Mouse (Mus musculus): ENCODE measurements around the gene Morn3.

Gene Morn3

DNA sequence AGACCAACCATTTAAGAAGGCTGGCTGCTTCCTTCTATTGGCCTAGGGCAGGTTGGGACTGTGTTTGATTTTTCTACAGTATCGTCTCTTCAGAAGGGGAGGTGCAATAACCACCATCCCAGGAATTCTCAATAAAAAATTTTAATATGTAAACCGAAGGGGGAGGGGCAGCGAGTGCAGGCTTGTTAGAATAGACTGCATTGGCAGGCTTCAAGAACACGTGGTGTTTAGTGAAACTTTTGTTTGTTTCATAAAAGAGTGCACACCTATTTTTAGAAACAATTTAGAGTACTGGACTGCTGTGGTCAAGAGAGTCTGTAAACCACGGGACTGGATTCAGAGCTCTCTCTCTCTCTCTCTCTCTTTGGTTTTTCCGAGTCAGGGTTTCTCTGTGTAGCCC, 23.8 kb downstream of the Morn3 start:
- no peak for DNase-seq (ENCODE audit: low spot score)

DNA sequence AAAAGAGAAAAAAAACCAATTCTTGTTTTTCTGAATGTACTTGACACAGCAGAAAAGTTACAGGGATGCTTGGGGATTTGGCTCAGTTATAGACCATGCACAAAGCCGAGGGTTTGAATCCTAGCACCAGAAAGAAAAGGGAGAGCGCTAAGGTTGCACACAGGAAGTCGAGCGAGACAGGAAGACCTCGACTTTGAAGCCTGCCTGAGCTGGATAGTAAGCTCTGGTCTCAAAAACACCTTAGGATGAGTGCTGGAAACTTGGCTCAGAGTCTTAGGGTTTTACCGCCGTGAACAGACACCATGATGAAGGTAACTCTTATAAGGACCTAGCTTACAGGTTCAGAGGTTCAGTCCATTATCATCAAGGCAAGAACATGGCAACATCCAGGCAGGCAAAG, 25.4 kb downstream of the Morn3 start:
- DNase-seq (ENCODE audit: low spot score), result no peak

DNA sequence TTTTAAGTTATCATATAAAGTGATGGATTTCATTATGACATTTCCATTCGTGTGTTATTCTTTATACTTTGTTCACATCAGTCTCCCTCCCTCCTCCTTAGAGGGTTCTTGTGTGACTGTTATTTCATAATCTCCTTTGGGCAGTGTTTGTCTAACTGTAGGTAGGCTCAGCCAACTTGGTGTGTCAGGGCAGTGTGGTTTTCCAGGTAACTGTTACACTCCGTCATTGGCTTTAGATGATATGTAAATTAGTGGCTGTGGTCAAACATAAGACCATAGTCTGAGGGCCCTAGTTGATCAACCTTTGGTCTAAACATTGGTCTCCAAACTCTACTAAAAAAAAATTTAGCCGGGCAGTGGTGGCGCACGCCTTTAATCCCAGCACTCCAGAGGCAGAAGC, 26.4 kb downstream of the Morn3 start:
- no peak for DNase-seq (ENCODE audit: low spot score)

DNA sequence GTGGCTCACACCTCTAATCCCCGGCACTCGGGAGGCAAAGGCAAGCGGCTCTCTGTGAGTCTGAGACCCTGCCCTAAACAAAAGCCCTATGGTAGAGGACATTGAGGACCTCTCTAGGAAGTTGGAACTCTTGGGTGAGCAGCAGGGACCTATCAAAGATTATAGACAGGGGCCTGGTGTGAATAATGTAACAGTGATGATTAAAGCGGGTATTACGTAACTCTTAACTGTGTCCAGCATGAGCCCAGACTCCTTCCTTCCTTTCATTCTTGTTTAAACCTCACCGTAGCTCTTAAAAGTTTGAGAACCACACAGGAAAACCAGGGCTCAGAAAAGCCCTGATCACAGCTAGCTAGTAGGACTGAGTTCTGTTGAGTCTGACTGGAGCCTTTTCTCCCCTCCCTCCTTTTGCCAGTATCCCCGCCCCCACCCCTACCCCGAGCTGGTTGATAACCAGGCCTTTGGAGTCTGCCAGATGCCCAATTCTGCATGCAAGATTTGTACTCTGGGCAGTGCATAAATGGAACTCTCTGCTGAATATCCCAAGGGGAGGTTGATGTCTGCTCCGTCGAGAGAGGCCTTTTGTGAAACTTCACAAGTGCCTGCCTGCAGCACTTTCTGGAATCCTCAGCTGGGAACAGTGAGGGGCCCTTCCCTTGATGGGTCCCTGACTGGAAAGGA, 27.3 kb downstream of the Morn3 start:
- no peak for DNase-seq (ENCODE audit: low spot score)

DNA sequence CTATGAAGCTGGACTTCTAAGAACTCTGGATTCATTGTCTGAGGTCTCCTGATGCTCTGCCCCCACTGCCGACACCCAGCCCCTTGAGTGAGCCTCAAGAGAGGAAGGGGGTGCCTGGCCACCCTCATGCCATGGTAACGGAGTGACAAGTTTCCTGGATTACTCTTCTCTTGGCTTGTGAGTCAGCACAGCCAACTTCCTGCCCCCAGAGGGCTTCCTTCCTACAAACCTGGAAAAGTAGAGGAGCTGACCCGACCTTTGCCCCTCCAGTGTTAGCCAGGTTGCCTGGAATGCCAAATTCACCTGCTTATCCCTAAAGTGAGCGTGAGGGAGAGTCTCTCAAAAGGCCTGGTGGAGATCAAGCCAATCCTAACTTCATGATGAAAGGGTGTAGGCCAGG, 29.3 kb downstream of the Morn3 start:
- no peak for DNase-seq (ENCODE audit: low spot score)

DNA sequence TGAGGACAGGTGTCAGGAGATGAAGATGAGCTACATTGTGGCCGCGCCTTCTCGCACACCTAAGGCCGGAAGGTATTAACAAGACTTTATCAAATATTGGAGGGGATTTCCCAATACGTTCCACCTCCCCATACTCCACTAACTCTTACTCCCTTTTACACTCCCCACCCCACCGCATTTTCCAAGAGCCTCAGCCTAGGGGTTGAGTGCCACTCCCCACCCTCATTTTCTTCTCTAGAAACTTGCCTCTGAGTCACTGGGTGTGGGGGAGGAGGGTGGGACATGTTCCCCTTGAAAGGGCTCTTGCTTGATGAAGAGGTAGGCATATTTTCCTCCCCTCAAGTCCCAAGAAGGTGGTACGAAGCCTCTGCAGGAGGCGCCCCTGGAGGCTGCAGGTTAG, 30.9 kb downstream of the Morn3 start:
- DNase-seq (ENCODE audit: low spot score), result peak; percentile 26

DNA sequence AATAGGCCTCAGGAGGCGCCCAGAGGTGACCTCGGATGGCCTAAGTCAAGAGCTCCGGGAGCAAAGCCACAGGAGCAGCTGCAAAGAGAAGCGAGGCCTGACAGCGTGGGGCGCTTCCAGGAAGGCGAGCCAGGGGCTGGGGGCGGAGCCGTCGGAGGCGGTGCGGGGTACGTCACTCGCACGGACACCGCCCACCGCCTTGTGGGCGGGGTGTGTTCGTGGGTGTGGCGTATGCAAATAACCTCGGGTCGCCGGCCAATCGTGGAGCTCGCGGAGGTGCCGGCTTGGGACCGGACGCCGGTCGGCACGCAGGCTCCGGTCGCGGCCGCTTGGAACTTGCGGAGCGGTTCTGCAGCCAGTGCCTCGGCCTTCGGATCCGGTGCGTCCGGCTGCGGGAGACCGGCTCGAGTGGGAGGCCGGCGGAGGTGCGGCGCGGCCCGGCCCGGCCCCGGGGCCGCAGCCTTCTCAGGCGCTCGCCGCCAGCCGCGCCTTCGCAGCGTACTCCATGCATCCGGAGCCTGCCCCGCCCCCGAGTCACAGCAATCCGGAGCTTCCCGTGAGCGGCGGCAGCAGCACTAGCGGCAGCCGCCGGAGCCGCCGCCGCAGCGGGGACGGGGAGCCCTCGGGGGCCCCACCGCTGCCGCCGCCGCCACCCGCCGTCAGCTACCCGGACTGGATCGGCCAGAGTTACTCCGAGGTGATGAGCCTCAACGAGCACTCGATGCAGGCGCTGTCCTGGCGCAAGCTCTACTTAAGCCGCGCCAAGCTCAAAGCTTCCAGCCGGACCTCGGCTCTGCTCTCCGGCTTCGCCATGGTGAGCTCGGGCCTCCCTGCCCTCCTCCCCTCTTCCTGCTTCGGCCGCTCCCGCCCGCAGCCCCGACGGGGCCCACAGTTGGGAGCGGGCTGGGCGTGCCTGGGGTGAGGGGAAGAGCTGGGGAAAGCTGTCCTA, 31.8 kb downstream of the Morn3 start, which contains the start of gene Orai1:
Orai1 (plus strand) TSS at position 322 of the 949 bp plus-strand sequence.
- peak; percentile 99 for DNase-seq (ENCODE audit: low spot score)

DNA sequence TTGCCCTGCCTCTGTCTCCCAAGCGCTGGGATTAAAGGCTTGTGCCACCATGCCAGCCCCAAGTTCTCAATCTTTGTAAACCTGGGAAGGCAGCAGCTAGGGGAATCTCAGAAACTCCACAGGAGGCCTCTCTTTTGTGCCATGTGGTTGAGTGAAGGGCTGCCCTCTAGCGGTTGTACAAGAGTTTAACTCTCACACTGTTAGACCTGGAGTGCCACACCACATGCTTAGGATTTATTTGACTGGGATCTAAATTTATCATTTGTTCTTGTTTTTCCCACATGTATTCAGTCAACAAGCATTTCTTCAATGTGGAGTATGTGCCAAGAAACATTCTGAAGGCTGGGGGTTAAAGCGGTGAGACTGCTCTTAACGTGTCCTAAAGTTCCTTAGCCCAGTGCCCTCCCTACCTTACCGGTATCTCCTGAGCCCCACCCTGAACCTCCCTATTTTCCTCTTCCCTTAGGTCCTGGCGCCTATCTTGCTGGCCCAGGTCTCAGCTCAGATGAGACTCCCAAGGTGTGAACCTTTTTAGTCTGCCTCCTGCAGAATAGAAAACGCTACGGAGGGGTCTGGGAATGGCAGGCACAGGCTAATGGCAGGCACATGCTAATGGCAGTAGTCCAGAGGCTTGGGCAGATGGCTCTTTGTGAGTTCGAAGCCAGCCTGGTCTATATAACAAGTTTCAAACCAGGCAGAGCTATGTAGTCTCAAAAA, 33.1 kb downstream of the Morn3 start:
- peak; percentile 51 for DNase-seq (ENCODE audit: low spot score)

DNA sequence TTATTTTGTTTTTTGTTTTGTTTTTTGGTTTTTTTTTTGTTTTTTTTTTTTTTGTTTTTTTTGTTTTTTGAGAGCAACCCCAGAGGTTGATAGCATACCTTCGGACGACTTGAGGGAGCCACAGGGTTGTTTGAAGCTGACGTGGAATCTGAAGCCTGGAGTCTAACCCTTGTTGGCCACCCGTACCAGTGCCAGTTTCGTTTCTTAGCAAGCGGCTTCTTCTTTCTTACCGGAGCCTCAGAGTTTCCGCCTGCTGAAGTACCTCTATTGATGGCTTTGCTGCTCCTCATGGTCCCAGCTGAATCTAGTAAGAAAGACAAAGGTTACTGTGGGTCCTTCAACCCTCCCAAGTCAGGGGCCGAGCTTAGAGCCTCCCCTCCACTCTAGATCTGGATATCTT, 35.1 kb downstream of the Morn3 start:
- no peak for DNase-seq (ENCODE audit: low spot score)

DNA sequence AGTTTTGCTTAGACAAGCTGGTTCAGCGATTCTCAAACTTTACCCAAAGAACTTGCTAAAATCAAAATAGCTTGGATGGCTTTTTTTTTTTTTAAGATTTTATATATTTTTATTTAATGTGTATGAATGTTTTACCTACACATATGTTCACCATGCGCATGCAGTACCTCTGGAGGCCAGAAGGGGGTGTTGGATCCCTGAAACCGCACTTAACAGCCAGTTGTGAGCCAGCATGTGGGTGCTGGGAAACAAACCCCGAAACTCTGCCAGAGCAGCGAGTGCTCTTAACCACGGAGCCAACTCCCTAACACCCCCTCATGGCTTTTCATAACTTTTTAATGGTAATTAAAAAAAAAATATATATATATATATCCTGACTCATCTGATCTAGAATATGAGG, 36.0 kb downstream of the Morn3 start:
- DNase-seq (ENCODE audit: low spot score), result no peak

DNA sequence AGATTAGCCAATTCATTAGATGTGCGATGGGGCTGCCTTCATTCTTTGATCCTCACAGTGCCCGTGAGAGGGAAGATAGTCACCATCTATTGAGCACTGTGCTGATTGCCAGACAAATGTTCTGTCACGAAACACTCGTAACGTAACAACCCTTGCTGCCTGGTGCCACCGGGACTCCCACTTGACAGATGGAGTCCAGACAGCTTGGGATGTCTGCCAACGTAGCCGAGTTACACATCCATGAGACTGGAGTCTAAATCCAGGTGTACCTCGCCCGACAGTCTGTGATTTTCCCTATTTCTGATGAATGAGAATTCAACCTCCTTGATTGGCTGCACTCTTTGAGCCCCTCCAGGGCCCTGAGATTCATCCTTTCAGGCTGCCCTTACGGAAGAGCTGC, 36.9 kb downstream of the Morn3 start:
- DNase-seq (ENCODE audit: low spot score), result no peak

DNA sequence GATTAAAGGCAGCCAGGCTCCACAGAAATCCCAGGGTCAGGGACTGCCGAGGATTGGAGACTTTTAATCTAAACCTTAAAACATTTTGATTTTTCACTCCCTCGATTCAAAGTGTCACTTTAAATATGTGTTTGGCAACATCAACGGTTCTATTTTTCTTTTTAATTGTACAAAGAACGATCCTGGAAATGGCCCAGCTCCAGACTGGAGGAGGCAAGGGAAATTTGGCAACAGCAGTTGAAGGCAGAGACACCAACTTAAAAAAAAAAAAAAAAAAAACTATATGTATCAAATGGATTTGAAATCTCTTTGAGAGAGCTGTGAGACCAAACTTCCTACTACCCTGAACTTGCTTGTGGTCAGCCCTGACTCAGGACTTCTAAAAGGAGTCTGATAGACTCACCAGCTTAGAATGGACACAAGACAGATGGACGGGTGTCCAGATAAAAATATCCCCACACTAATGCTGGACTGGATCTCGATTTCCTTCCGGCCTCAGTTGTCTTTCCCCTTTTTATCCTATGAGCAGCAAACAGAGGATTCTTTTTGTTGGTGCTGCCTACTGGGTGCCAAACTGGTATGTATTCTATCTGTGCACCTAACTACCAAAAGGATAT, 37.8 kb downstream of the Morn3 start:
- DNase-seq (ENCODE audit: low spot score), result no peak

DNA sequence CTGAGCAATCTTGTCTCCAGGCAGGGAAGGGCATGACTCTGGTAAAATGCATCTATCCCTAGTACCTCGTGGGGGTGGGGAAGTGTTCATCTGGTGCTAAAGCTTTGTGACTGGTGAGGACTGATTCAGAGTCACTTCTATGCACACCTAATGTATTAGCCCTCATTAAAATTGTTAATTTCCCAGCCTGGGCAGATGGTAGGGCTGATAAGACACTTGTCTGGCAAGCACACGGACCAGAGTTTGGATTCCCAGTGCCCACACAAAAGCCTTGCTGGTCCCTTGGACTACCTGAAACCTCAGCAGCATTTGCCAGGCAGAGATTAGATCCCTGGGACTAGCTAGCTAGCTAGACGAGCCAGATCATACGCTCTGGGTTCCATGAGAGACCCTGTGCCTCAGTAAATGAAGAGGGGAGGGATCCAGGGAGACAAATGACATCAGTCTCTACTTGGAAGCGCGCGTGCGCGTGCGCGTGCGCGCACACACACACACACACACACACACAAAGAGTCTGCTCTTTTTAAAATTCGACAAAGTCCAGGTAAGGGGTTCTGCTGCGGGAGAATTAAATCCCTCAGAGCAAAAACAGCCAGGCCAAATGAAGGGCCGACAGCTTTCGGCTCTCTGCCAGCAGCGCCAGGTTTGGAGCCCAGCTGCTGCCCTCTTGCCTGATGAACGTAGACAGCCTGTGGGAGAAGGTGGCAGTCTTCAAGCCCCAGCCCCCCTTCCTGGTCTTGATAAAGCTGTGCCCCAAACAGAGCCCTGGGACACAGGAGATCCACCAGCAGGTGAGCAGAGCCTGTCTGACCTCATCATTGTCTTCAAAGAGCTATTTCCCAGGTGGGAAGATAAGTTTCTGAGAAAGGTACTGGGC, 40.9 kb downstream of the Morn3 start:
- no peak for DNase-seq (ENCODE audit: low spot score)

DNA sequence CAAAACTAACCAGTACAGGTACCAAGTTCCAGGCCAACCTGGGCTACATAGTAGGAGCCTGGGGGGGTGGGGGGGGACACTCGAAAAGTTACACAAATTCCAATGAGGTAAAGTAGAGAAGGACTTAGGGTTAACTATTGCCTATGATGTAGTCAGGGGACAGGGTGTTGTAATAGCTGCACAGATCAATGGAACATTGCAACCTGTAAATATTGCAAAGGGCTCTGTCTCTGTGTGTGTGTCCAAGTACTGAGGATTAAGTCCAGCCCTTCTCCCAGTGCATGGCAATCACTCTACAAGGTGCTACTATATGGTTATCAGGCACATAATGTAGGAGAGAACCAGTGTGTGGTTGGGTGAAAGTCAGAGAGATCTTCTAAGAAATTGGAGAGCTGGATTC, 45.9 kb downstream of the Morn3 start:
- DNase-seq (ENCODE audit: low spot score), result no peak

DNA sequence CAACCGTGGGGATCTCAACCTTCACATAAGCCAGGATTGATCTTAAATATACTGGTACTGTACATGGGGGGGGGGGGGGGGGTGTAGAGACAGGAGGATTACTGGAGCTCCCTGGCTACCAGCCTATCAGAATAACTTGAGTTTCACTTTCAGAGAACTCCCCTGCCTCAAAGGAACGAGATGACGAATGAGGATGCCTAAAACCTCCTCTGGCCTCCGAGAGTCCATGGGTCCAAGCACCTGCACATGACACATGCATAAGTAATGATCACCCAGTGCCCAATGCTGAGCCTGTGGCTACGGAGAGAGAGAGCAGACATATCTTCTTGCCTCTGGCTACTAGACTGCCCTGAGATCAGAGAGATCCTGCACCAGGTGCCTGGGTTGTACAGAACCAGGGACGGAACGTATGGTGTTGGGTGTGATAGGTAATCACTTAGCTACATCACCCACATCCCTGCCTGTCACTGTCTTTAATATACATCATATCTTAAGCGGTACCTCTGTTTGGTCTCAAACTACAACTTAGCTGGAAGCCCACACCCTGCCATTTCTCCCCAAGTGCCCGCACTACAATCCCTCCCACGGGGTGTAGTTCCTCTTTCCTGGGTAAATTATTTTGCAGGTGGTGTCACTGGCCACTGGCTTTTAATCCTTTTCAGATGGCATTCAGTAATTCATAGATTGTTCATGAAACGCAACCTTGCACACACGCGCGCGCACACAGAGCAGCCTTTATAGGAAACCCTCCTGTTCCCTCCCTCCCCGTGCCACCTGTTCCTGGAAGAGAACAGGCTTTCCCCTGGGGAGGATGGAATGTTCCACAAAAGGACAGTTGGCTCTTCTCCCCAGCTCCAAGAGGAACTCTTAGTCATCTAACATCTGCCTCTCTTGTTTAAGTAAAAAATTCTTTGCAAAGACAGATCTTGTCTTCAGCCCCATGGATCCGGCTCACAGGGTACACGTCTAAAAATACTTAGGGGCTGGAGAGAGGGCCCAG, 49.3 kb downstream of the Morn3 start:
- no peak for DNase-seq (ENCODE audit: low spot score)

DNA sequence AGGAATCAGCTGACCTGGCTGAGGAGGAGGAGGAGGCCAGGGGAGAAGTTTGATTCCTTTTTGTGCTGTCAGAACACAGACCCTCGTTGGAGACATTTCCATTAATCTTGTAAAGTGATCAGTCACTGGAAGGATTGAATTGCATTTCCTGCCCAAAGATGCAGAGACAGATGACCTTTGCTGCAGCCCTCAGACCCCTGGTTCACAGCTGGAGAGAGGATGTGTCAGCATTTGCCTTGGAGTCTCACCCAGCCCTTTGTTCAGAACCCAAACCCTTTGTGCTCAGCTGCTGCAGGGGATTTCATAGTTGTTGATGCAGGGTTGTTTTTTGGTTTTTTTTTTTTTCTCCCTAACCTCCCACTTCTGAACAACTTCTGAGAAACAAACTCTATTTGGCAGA, 51.9 kb downstream of the Morn3 start:
- no peak for DNase-seq (ENCODE audit: low spot score)

DNA sequence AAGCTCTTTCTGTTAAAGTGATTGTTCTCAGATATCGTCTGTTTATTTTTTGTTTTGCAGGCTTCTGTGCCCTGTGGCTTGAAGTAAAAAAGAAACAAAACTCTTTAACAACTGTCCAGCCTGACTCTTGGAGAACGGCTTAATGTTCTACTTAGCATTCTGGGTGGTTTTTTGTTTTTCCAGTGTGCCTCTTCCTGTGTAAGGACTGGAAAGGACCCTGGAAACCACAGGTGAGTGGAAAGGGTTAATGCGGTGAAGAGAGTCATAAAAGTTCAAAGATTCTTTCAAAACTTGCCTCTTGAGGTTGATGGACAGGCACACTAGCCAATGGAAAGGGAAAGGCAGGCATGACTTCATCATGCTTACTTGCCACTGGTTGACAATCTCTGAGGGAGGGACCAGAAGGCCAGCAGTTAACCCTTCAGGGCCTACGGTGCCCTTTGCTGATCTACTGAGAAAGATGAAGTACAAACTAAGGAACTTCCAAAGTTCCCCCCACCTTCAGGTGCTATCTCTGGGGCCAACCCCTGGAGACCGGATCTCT, 52.4 kb downstream of the Morn3 start:
- peak; percentile 50 for DNase-seq (ENCODE audit: low spot score)

DNA sequence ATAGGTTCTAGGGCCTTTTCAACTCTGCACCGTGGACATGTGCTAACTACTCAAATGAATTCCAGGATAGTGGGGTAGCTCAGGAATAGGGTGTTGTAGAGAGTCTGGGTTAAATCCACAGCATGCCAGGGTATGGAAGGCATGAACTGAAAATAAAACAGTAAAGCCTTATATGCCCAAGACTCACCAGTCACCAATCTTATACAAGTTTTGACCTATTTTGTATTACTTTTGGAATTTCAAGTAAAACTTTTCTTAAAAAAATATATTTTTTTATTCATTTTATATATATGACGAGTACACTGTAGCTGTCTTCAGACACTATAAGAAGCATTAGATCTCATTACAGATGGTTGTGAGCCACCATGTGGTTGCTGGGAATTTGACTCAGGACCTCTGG, 53.0 kb downstream of the Morn3 start:
- no peak for DNase-seq (ENCODE audit: low spot score)

DNA sequence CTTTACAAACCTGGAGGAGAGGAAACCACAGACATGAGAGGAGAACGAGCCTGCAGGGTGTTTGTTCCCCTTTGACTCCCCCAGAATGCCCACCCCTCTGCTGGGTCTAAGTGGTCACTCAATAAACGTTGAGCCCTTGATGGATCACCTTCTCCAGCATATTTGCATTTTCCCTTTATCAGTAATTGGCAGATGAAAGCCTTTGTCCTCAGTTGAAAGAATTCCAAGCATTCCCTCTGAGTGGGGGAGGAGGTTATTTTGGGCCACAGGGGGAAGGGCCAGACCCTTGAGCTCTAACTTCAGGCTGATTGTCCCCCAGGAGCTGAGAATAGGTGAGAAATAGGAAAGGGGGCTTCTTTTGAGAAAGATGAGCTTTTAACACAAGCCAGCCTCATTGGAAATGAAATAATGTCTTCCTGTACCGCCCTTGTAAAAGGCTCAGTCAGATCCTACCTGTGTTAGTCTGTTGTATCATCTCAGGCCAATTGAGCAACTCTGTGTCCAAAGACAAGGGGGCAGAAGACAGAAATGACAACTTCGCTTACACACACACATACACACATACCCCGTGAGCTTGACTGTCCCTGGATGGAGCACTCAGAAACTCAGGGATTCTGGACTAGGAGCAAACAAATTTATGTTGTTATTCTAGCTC, 55.3 kb downstream of the Morn3 start:
- DNase-seq (ENCODE audit: low spot score), result no peak
